ENCODE assay signal across 25 mouse cellular contexts in the genomic region with DNA sequence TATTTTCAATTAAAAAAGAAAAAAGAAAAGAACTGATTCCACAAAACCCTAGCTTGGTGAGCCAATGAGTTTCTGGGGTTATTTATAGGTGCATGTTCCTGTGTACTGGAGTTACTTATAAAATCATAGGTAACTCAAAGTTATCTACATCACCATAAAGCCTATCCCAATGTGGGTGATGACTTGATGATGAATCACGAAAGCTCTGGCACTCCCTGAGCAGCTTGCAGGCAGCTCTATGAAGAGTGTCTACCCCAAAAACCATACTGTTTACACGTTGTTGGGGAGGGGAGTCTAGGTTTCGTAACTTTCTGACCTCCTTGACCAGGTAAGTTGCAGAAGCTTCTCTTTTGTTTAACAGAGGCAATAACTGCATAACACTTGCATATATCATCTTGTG.
DNase-seq lines count a peak whose midpoint lies in the region; ATAC-seq and TF ChIP-seq lines count a peak whose summit lies in the region.
"Had no signal": no experiment of that assay in that cellular context is flagged by ENCODE, and none has a peak within 500 bp of the region (broad histone marks: within the 10 kb centered on the region; RNA-seq: fewer than 3 reads in every experiment).

No protein-coding gene starts in this region.

- no peak for TF ChIP-seq CTCF in hindbrain, postnatal 0 days (IDR thresholded peaks at IDR 0.05; ENCODE audit: low read depth)

- no peaks in the 10 kb centered on the region for H3K4me1 ChIP-seq in hindbrain, embryonic 13.5 days (replicated peaks)
- H3K4me1 ChIP-seq in hindbrain, postnatal 0 days (ENCODE audit: insufficient read depth, low read length), result no peaks in the 10 kb centered on the region
- H3K4me1 ChIP-seq: embryonic facial prominence, embryonic 13.5 days; embryonic facial prominence, embryonic 15.5 days; forebrain, embryonic 10.5 days; forebrain, embryonic 12.5 days had no signal

- no peak for ATAC-seq in hindbrain, embryonic 13.5 days (ENCODE audit: low FRiP score)
- ATAC-seq in hindbrain, postnatal 0 days, result no peak
- ATAC-seq: CD4-positive, CD25-positive, alpha-beta regulatory T cell, adult 4 months; forebrain, embryonic 14.5 days; forebrain, postnatal 0 days had no signal

- H3K4me3 ChIP-seq in hindbrain, embryonic 13.5 days, result no peak overlapping the region
- no peak overlapping the region for H3K4me3 ChIP-seq in hindbrain, postnatal 0 days (ENCODE audit: low read length)
- H3K4me3 ChIP-seq: embryonic facial prominence, embryonic 13.5 days; embryonic facial prominence, embryonic 15.5 days; erythroblast, embryonic 14.5 days; forebrain, embryonic 10.5 days; forebrain, embryonic 12.5 days had no signal

- no peaks in the 10 kb centered on the region for H3K9me3 ChIP-seq in hindbrain, embryonic 13.5 days
- no peaks in the 10 kb centered on the region for H3K9me3 ChIP-seq in hindbrain, postnatal 0 days (ENCODE audit: low read length)
- H3K9me3 ChIP-seq: embryonic facial prominence, embryonic 13.5 days; embryonic facial prominence, embryonic 15.5 days; forebrain, embryonic 10.5 days; forebrain, embryonic 12.5 days; G1E had no signal

- H3K36me3 ChIP-seq in hindbrain, embryonic 13.5 days, result no peaks in the 10 kb centered on the region
- no peaks in the 10 kb centered on the region for H3K36me3 ChIP-seq in hindbrain, postnatal 0 days (ENCODE audit: insufficient read depth, low read length)
- H3K36me3 ChIP-seq: embryonic facial prominence, embryonic 13.5 days; embryonic facial prominence, embryonic 15.5 days; forebrain, embryonic 10.5 days; forebrain, embryonic 12.5 days; G1E had no signal

- H3K27me3 ChIP-seq in hindbrain, embryonic 13.5 days, result no peaks in the 10 kb centered on the region
- H3K27me3 ChIP-seq in hindbrain, postnatal 0 days (ENCODE audit: insufficient read depth, low read length), result no peaks in the 10 kb centered on the region
- H3K27me3 ChIP-seq: CH12.LX; embryonic facial prominence, embryonic 13.5 days; embryonic facial prominence, embryonic 15.5 days; forebrain, embryonic 12.5 days had no signal

- DNase-seq in 3T3-L1 (ENCODE audit: low read depth, low spot score), result peak; percentile 80
- DNase-seq in NIH3T3 (ENCODE audit: low read depth), result peak; percentile 64
- no peak for DNase-seq in retina, postnatal 1 day
- no peak for DNase-seq in hindbrain, postnatal 0 days (ENCODE audit: low spot score)
- DNase-seq: adrenal gland, adult 2 months; adrenal gland, postnatal 10 days; adrenal gland, postnatal 25 days; cerebellum, adult 11 months; cerebellum, adult 18-20 months; cerebellum, adult 8-10 months; cerebellum, adult 9-11 months; cerebellum, postnatal 14 days; cerebellum, postnatal 36 days; embryo, embryonic 11 days; forebrain, postnatal 0 days had no signal

- WGBS in hindbrain, embryonic 13.5 days, result 82% methylated on average over 3 of the region's 3 CpGs
- 77% methylated on average over 3 of the region's 3 CpGs for WGBS in hindbrain, postnatal 0 days

- no peak overlapping the region for H3K27ac ChIP-seq in hindbrain, embryonic 13.5 days
- no peak overlapping the region for H3K27ac ChIP-seq in hindbrain, postnatal 0 days
- H3K27ac ChIP-seq: embryonic facial prominence, embryonic 13.5 days; embryonic facial prominence, embryonic 15.5 days; forebrain, embryonic 10.5 days; forebrain, embryonic 12.5 days had no signal

- no peak overlapping the region for H3K4me2 ChIP-seq in hindbrain, embryonic 13.5 days
- no peak overlapping the region for H3K4me2 ChIP-seq in hindbrain, postnatal 0 days (ENCODE audit: low read depth, low read length)
- H3K4me2 ChIP-seq: embryonic facial prominence, embryonic 13.5 days; embryonic facial prominence, embryonic 15.5 days; forebrain, embryonic 12.5 days had no signal

- no peak overlapping the region for H3K9ac ChIP-seq in hindbrain, embryonic 13.5 days
- no peak overlapping the region for H3K9ac ChIP-seq in hindbrain, postnatal 0 days (replicated peaks; ENCODE audit: low read length)
- H3K9ac ChIP-seq: embryonic facial prominence, embryonic 13.5 days; embryonic facial prominence, embryonic 15.5 days; forebrain, embryonic 12.5 days; forebrain, postnatal 0 days had no signal

Comparison
In these comparisons a context has a peak if more than half of its experiments do, and no peak if none do; other contexts are left out.
1. DNase-seq: peak in 3T3-L1 (single experiment) and NIH3T3 (single experiment); none in retina, postnatal 1 day (single experiment) and hindbrain, postnatal 0 days (single experiment).